Mouse (Mus musculus): ENCODE measurements at regions not wholly inside any gene's neighbourhood (a gene's known extent, or its start where the extent isn't known, plus 50 kb on each side); places are given as distances from the start of the nearest gene placed in this dataset.

GRCm38 (mm10) chr10:96778220-96778619 is 161.4 kb downstream of the Btg1 start:
- DNase-seq (ENCODE audit: extremely low read depth, low read depth, low spot score), result no peak

DNA sequence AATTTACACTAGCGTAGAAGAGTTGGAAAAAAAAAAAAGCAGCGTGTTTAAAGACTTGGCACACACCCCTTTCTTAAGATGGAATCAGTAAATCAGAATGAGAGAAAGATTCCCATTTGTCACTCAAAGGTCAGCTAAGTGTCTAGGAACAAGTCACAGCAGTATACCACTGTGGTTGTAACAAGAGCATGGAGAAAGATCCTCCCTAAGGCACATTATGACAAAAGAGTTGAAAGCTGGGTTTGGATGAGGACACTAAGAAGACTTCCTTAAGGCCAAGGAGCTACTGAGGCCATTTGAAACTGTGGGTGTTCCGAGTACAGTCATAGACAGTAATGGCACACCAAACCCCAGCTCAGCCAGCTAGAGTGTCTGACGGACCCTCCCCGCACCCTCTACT is 167.2 kb downstream of the Btg1 start:
- peak; percentile 94 for DNase-seq (ENCODE audit: extremely low read depth, low read depth, low spot score)

GRCm38 (mm10) chr10:96786903-96787571 is 170.2 kb downstream of the Btg1 start:
- DNase-seq (ENCODE audit: extremely low read depth, low read depth, low spot score), result no peak

- DNase-seq (ENCODE audit: extremely low read depth, low read depth, low spot score), result no peak
Observed at GRCm38 (mm10) chr10:96787572-96787946, 170.8 kb downstream of the Btg1 start.

- DNase-seq (ENCODE audit: extremely low read depth, low read depth, low spot score), result no peak
Observed at GRCm38 (mm10) chr10:96788352-96789016, 171.7 kb downstream of the Btg1 start.

- no peak for DNase-seq (ENCODE audit: extremely low read depth, low read depth, low spot score)
Observed at GRCm38 (mm10) chr10:96797116-96797515, 180.3 kb downstream of the Btg1 start.

DNA sequence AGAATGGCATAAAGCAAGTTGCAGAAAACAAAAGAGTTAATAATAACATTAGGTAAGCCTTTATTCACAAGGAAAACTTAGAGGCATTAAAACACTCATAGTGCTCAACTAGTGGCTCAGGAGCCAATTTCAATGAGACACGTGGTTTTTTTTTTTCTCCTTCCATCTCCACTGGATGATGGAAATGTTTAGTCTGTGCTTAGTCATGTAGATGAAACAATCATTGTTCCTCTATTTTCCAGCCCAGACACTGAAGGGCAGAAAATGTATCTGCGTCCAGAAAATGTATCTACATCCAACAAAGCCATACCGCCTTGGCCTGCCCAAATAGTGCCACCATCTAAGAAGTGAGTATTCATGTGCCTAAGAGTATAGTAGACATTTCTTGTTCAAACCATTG is 184.0 kb downstream of the Btg1 start:
- no peak for DNase-seq (ENCODE audit: extremely low read depth, low read depth, low spot score)

DNA sequence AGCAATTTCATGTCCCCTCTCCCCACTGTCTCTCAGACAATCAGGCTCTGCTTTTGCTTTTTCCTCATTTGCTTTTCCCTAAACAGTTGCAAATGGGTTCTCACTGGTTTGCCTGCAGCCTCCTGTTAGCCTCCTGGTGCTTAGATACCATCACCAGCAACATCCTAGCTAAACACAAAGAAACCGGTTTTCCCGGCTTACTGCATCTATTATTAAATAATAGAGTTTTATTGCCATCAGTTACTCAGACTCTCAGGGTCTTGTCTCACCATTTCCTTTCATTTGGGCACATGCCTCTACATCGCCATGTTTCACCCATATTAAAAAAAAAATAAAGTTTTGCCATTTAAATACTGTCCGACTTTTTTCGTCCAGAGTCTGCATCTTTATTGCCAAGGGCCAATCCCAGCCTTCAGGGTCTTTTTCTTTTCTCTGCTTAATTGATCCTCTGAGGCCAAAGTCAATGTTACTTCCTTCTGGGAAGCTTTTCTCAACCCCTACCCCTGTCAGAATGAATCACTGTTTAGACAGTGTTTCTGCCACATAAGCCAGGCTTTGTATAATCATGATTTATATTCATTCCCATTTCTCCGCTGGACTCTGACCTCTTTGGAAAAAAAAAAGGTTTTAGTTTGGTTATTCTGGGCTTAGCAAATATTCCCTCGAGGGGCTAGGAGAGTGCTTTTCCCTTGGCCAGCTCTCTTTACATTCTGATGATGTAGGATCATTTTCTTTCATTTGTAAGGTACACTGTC is 187.4 kb downstream of the Btg1 start:
- DNase-seq (ENCODE audit: extremely low read depth, low read depth, low spot score), result no peak

DNA sequence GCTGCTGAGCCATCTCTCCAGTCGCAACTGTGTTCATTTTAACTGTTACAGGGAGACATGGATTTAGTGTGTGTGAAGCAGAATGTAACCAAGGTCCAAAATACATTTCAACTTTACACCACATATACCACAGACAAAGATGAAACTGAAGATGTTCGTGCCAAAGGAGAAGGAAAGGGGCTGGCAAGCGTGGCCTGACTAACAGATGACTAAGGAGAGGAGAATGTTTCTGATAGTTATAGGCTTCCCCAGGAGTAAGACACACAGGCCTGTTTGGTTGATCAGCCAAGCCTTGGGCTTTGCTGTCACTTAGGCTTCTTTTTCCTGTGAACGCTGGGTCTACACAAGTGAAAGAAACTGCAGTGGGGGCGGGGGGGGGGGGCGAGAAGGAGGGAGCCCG is 189.8 kb downstream of the Btg1 start:
- DNase-seq (ENCODE audit: extremely low read depth, low read depth, low spot score), result no peak

DNA sequence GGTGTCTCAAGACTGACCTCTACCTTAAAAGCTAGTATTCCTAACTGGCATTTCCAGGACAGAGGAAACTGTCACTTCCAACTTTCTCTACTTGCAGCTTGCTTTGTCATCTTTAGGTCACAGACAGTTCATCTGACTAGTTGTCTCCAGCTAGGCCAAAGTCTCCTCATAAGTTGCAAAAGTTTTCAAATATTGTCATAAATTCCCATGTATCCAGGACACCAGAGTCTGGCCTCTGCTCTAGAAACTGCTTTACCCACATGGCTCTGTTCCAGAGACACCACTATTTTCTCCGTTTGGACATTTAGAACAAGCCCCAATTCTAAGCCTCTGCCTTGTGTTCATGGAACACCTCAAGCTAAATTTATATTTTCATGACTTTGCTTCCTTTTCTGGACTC is 205.0 kb downstream of the Btg1 start:
- DNase-seq (ENCODE audit: extremely low read depth, low read depth, low spot score), result no peak

GRCm38 (mm10) chr10:96822344-96823335 is 205.8 kb downstream of the Btg1 start:
- no peak for DNase-seq (ENCODE audit: extremely low read depth, low read depth, low spot score)

GRCm38 (mm10) chr10:96826234-96826788 is 209.5 kb downstream of the Btg1 start:
- DNase-seq (ENCODE audit: extremely low read depth, low read depth, low spot score), result no peak

GRCm38 (mm10) chr10:96827971-96828370 is 211.2 kb downstream of the Btg1 start:
- DNase-seq (ENCODE audit: extremely low read depth, low read depth, low spot score), result no peak

DNA sequence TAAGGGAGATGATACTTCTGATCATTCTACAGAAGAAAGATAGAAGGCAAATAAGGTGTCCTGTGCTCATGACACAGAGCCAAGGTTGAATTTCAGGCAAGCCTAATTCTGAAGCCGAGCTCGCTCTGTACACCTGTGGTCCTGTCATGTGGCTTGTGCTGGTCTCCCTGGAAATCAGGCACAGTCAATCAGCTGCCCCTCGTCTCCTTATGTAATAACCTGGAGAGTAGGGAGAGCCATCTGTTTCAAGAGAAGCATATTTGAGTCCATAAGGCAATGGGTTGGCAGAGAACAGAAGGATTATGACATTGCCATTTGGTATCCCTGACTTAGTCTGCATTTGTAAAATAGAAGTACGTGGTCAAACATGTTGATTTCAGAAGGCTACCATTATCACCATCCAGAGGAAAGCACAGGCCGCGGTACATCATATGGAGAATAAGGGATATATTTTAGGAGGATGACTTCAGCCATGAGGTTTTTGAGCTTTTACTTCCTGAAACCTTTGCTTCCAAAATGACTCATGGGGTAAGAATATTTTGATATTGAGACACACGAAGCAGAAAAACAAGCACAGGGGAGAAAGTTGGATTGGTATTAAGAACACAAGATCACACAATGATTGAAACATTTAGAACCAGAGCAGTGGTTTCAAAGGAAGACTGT is 211.9 kb downstream of the Btg1 start:
- no peak for DNase-seq (ENCODE audit: extremely low read depth, low read depth, low spot score)

DNA sequence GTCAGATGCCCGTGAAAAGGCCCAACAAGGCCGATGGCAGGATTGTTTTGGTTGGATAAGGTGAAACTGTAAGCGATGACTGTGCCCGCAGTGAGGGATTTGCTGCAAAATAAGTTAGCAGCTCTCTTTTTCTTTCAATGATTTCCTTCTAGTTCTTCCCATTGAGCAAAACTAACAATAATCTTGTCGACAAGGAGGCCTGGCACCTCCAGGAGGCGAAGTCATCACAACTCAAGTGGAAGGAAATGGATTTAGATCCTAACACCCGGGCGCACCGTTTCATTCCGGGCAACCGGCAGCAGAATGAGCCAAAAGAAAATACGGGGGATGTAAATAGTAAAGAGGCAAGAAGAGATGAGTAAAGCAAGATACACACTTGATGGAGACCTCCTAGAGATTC is 214.3 kb downstream of the Btg1 start:
- no peak for DNase-seq (ENCODE audit: extremely low read depth, low read depth, low spot score)

DNA sequence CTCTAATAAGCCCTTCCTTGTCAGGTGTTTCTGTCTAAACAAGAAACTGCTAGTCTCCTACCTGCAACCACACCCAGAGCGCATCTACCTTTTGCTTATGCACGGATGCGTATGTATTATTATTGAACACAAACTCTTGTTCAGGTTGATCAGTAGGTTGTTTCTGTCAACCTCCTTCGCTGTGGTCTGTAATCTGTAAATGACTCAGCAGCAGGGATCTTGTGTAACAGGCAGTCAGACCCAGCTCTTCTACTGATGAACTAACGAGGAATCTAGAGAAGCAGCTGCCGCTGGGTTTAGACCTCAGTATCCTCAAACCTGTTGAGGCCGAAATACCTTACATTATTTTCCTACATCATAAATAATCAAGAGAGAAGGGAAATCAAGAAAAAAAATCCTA is 220.4 kb downstream of the Btg1 start:
- no peak for DNase-seq (ENCODE audit: extremely low read depth, low read depth, low spot score)

DNA sequence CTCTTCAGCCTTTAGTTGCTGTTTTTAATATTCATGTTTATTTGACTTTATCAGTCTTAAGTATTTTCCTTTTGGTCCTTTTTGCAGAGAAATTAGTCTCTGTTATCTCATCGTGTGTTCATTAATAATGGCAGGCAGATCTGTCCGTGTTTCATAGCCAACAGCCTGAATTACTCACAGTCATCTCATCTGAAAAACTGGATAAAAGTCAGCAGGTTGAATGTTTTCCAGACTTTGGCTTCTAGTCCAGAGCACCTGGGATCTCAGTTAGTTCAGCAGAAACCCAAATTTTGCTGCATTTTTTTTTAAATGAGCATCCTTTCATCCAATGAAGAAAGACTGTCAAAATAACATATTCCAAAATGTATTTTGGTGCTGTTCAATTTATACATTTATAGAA is 224.3 kb downstream of the Btg1 start:
- no peak for DNase-seq (ENCODE audit: extremely low read depth, low read depth, low spot score)

DNA sequence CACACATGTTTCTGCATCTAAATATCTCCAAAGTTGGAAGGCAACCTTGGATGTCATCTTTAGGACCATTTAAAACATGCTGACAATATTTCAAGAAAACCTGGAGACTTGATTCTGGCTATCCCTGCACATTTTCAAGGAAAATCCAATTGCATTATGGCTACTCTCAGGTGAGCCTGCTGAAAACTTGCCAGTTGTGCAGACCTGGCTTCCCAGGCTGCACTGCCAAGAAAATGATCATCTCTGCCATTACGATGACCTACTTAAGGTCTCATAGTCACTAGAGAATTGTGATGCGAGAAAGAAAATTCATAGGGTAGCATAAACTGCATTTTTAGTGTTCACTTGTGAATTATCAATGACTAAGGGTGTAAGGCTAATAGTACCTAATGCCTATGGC is 225.2 kb downstream of the Btg1 start:
- no peak for DNase-seq (ENCODE audit: extremely low read depth, low read depth, low spot score)

DNA sequence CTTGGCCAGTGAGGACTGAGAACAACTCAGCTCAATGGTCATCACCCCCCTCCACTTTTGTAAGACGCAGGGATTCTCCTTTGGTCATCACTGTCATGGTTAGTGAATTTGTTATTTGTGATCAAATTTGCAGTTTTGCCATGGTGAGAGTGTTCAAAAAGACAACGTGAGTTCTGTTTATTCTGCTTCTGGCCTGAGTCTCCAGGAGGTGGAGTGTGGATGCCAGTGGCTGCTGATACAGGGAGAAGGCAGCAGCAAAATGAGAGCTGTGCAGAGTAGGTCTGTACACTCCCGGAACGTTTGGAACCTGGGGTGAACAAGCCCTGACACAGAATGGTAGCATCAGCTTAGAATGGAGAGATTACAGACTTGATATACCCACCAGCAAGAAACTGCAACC is 229.1 kb downstream of the Btg1 start:
- DNase-seq (ENCODE audit: extremely low read depth, low read depth, low spot score), result no peak

- DNase-seq (ENCODE audit: extremely low read depth, low read depth, low spot score), result no peak
Observed at GRCm38 (mm10) chr10:96847028-96847427, 230.2 kb downstream of the Btg1 start.
